Mouse (Mus musculus) liver, embryonic 13.5 days (tissue): ENCODE data around the gene Ogfr. TPM values are rescaled to one million over a fixed set of nuclear protein-coding genes. Genes with fewer than 3 reads are reported as not detected.
A peak's percentile ranks its signal among the peaks of the same experiment; 100 is the strongest.

ENCODE experiments used
- ATAC-seq: fragments of 200-750 bp; cut with Nextera tagmentation; 2 replicates; pipeline ENCODE4 v1.8.0; 2017; ENCODE audit warnings: low read depth, mild to moderate bottlenecking, moderate number of reproducible peaks, moderate library complexity
- DNase-seq: peaks from one replicate; pipeline ENCODE4 v3.0.0; 2022
- H3K27ac ChIP-seq: fragments of 300-500 bp; sonication (generic); 2 replicates; pipeline ENCODE4 v1.5.1; 2015; ENCODE audit warnings: moderate library complexity, mild to moderate bottlenecking, inconsistent platforms
- H3K27me3 ChIP-seq: fragments of 300-500 bp; sonication (generic); 2 replicates; pipeline ENCODE4 v1.6.1; 2015; ENCODE audit warnings: mild to moderate bottlenecking, inconsistent platforms
- H3K36me3 ChIP-seq: fragments of 300-500 bp; sonication (generic); 2 replicates; pipeline ENCODE4 v1.6.1; 2015; ENCODE audit warnings: mild to moderate bottlenecking, inconsistent platforms
- H3K4me1 ChIP-seq: fragments of 300-500 bp; sonication (generic); replicated peaks from 2 replicates; pipeline ENCODE4 v1.6.1; 2015; ENCODE audit warnings: inconsistent platforms
- H3K4me2 ChIP-seq: fragments of 300-500 bp; sonication (generic); 2 replicates; pipeline ENCODE4 v1.6.1; 2015; ENCODE audit warnings: inconsistent platforms, mild to moderate bottlenecking, moderate library complexity
- H3K4me3 ChIP-seq: fragments of 300-500 bp; sonication (generic); replicated peaks from 2 replicates; pipeline ENCODE4 v1.5.1; 2015; ENCODE audit warnings: mild to moderate bottlenecking, inconsistent platforms
- H3K9ac ChIP-seq: fragments of 300-500 bp; sonication (generic); 2 replicates; pipeline ENCODE4 v1.6.1; 2015; ENCODE audit warnings: mild to moderate bottlenecking, inconsistent platforms
- H3K9me3 ChIP-seq: fragments of 300-500 bp; sonication (generic); replicated peaks from 2 replicates; pipeline ENCODE4 v1.6.1; 2016; ENCODE audit warnings: inconsistent platforms
- WGBS: fragments of 180-500 bp; shearing (Covaris S2); methylation state at CpG from one replicate; pipeline ENCODE4 v1.1.7; 2015; ENCODE audit not compliant: insufficient replicate concordance; 5-methylcytosine and 5-hydroxymethylcytosine counted together
- polyA plus RNA-seq: library from polyadenylated mRNA; unstranded; fragments of >200 nt; fragmentation: Nextera tagmentation; extraction: Ambion mirVana; gene quantifications from 2 replicates; pipeline ENCODE4 v1.2.1, GENCODE M21; 2015

Ogfr gene
- polyA plus RNA-seq, 1 experiment from 2014 or later, result 23.5 TPM

- 38% methylated on average over 6 of the region's 6 CpGs for WGBS
- ATAC-seq, result no peak
- Histone ChIP-seq H3K9ac (no peak overlapping the region), H3K36me3 (no peaks in the 10 kb centered on the region), H3K9me3 (no peaks in the 10 kb centered on the region), H3K27ac (no peak overlapping the region), H3K27me3 (peaks cover 10% of the 10 kb centered on the region), H3K4me1 (no peaks in the 10 kb centered on the region), H3K4me3 (no peak overlapping the region), H3K4me2 (no peak overlapping the region)
- no peak for DNase-seq
Observed at GRCm38 (mm10) chr2:180604781-180605180, 15.7 kb downstream of the Ogfr start.

GRCm38 (mm10) chr2:180610283-180610682, 21.2 kb downstream of the Ogfr start:
- H3K27me3 ChIP-seq, result no peaks in the 10 kb centered on the region
- no peak for DNase-seq
- no peaks in the 10 kb centered on the region for H3K4me1 ChIP-seq
- no peaks in the 10 kb centered on the region for H3K36me3 ChIP-seq
- ATAC-seq, result peak; percentile 81
- H3K4me3 ChIP-seq, result no peak overlapping the region
- no peaks in the 10 kb centered on the region for H3K9me3 ChIP-seq
- no peak overlapping the region for H3K9ac ChIP-seq
- no peak overlapping the region for H3K4me2 ChIP-seq
- 42% methylated on average over 4 of the region's 4 CpGs for WGBS
- peak overlapping the region; percentile 51; the same call in 1 of the 2 replicates for H3K27ac ChIP-seq

DNA sequence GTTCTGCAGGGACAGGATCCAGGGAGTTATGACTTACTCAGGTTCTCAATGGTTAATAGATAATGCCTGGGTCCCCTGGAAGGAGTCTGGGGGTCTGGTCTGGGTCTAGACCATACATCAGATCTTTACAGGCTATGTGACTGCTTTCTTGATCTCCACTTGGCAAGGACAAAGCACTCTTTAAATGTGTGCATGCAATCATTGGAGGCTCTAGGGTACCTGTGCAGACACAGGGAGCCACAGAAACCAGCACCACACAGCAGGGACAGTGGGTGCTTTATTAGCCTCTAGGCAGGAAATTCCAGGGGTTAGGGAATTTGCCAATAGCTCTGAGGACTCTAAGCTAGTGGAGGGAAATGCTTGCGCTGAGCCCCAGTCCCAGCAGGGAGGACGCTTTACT, 22.8 kb downstream of the Ogfr start:
- WGBS, result 63% methylated on average over 2 of the region's 2 CpGs
- H3K9ac ChIP-seq, result no peak overlapping the region
- H3K4me1 ChIP-seq, result no peaks in the 10 kb centered on the region
- no peak for ATAC-seq
- H3K27me3 ChIP-seq, result no peaks in the 10 kb centered on the region
- DNase-seq, result no peak
- no peaks in the 10 kb centered on the region for H3K9me3 ChIP-seq
- no peak overlapping the region for H3K27ac ChIP-seq
- no peak overlapping the region for H3K4me3 ChIP-seq
- no peaks in the 10 kb centered on the region for H3K36me3 ChIP-seq
- no peak overlapping the region for H3K4me2 ChIP-seq

DNA sequence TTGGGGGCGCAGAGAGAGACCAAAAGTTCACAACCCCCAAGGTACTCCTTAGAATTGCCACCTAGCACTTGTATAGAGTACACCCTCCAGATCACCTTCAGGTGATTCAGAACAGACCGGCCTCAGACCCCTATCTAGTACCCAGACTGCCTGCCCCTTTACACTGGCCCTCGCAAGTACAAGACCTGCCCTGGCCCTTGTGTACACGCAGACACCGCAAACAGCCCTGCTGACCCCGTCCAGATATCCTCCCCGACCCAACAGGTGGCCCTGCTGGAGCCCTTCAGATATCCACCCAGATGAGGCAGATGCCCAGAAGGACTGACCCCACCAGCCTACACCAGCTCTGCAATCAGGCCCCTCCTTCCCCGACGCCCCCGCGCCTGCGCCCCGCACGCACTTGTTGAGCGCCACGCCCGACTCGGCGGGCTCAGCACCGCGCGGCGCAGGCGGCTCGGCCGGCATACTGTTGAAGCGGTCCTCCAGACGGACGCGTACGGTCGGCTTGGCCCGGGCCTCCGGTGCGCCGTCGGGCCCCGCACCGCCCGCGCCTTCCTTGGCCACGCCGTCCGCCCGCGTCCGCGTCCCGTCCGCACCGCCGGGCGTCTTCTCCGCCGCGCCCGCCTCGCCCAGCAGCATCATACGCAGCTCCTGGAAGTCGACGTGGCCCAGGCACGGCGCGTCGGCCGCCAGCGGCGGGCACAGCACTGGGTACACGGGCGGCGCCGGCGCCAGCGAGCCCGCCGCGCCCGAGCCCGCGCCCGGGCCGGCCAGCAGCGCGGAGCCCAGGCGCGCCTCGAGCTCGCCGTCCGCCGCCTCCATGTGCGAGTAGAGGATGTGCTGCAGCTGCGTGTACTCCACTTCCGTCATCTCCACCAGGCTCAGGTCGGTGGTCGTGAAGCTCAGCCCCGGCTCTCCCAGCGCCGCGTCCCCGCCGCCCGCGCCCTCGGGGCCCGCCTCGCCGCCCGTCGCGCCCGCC, 52.8 kb downstream of the Ogfr start:
- DNase-seq (no peak), ATAC-seq (no peak)
- Histone ChIP-seq H3K27me3 (peaks cover 63% of the 10 kb centered on the region), H3K4me2 (peak overlapping the region; percentile 48), H3K36me3 (0 out of 2 replicates have a peak, but pooled peaks cover 3% of the 10 kb centered on the region), H3K4me3 (peak overlapping the region; percentile 37), H3K4me1 (no peaks in the 10 kb centered on the region), H3K9me3 (peaks cover 14% of the 10 kb centered on the region), H3K27ac (no peak overlapping the region), H3K9ac (no peak overlapping the region)
- WGBS, result 4% methylated on average over 96 of the region's 112 CpGs

- DNase-seq (no peak), ATAC-seq (no peak)
- WGBS, result 8% methylated on average over 38 of the region's 56 CpGs
Observed at GRCm38 (mm10) chr2:180642555-180643260, 53.7 kb downstream of the Ogfr start, which contains the start of gene Tcfl5. Gene Tcfl5, minus strand, starts transcription at chr2:180642708.

DNA sequence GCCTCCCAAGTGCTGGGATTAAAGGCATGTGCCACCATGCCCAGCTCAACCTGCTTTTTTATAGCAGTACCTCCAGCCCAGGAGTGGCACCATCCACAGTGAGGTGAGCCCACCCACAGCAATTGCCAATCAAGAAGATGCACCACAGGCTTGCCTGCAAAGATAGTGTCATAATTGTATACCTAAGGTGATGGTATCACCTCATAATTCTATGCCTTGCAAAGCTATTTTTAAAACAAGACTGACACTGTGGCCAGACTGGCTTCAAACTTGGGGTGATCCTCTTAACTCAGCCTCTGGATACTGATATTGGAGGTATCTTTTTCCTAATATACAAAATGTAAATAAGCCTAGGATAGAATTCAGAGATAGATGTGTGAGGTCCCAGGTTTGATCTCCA, 54.6 kb downstream of the Ogfr start:
- Histone ChIP-seq H3K27me3 (peaks cover 57% of the 10 kb centered on the region), H3K4me1 (no peaks in the 10 kb centered on the region), H3K4me3 (no peak overlapping the region), H3K9ac (no peak overlapping the region), H3K27ac (no peak overlapping the region), H3K36me3 (0 out of 2 replicates have a peak, but pooled peaks cover 3% of the 10 kb centered on the region), H3K4me2 (no peak overlapping the region), H3K9me3 (peaks cover 14% of the 10 kb centered on the region)
- DNase-seq (no peak), ATAC-seq (no peak)

More at GRCm38 (mm10) chr2:180642555-180643260, 53.7 kb downstream of the Ogfr start, which contains the start of gene Tcfl5:
- no peaks in the 10 kb centered on the region for H3K4me1 ChIP-seq
- H3K4me3 ChIP-seq, result peak within 1 kb of the TSS; percentile 37
- H3K36me3 ChIP-seq, result 0 out of 2 replicates have a peak, but pooled peaks cover 3% of the 10 kb centered on the region
- H3K27me3 ChIP-seq, result peaks cover 63% of the 10 kb centered on the region
- no peak within 1 kb of the TSS for H3K9ac ChIP-seq
- peak within 1 kb of the TSS; percentile 48 for H3K4me2 ChIP-seq
- H3K9me3 ChIP-seq, result peaks cover 14% of the 10 kb centered on the region
- no peak within 1 kb of the TSS for H3K27ac ChIP-seq

Other genes starting within 250 kb of the Ogfr start
- gene Slco4a1, start 133.0 kb upstream of the Ogfr start, polyA plus RNA-seq, result 0.52 and 0.68 TPM in 2 replicates
- 0.08 and 0.13 TPM in 2 replicates for gene Ntsr1, start 89.3 kb upstream of the Ogfr start, polyA plus RNA-seq
- 10.9 and 12.5 TPM in 2 replicates for gene Mrgbp, start 7.9 kb upstream of the Ogfr start, polyA plus RNA-seq
- gene Col9a3, start 8.5 kb downstream of the Ogfr start, polyA plus RNA-seq, result 1.5 and 2.1 TPM in 2 replicates
- gene Tcfl5, start 53.5 kb downstream of the Ogfr start, polyA plus RNA-seq, result not detected in 2 replicates
- 10.1 and 12.7 TPM in 2 replicates for gene Dido1, start 120.8 kb downstream of the Ogfr start, polyA plus RNA-seq
- gene Gid8, start 120.9 kb downstream of the Ogfr start, polyA plus RNA-seq, result 116 and 126 TPM in 2 replicates
- 4.8 and 5.5 TPM in 2 replicates for gene Slc17a9, start 136.0 kb downstream of the Ogfr start, polyA plus RNA-seq
- gene Bhlhe23, start 187.7 kb downstream of the Ogfr start, polyA plus RNA-seq, result not detected in 2 replicates